Comparison of ENCODE assay signal across 8 mouse cellular contexts in the genomic region with DNA sequence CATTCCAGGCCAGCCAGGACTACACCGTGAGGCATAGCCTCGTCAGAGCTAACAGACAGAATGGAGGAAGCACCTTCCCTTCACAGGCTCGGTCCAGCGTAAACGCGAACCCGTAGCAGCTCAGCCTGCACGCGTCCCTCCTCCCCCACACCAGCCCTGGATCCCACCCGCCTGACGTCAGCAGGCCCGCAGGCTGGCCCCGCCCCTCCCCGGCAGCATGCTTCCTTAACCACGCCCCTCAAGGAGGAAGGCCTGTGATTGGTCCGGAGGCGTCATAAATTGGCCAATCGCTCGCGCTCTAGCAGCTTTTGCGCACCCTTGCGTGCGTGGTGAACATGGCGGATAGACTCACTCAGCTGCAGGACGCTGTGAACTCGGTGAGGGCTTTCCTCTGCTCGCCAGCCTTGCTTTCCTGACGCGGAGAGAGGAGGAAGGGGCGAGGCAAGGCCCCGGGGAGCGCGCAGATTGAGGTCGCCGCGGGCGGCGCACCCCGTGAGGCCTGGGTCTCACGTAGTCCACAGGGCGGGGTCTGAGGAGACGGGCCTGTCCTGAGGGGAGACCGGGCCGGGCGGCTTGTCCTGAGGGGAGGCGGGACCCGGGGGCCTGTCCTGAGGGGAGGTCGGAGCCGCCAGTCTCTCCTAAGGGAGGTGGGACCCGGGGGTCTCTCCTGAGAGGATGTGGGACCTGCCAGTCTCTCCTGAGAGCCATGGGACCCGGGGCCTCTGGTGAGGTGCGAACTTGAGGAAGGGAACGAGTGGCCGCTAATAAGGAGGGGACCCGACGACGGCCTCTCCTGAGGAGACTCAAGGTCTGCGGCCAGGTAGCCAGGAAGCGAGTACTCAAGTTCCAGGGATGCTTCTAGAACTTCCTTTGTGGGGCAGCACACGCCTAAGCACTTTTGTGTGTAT. TPM values are rescaled to one million over a fixed set of nuclear protein-coding genes. Genes with fewer than 3 reads are reported as not detected.
DNase-seq lines count a peak whose midpoint lies in the region; ATAC-seq and TF ChIP-seq lines count a peak whose summit lies in the region.

A gene (plus strand): TSS at position 272 of the 908 bp plus-strand sequence.
A gene (minus strand): TSS at position 549 of the 908 bp plus-strand sequence.

- H3K4me3 ChIP-seq in ES-Bruce4 (ENCODE audit: low read depth, low read length), result peak within 1 kb of the TSS; percentile 79
- H3K4me3 ChIP-seq in forebrain, embryonic 13.5 days, result peak within 1 kb of the TSS; percentile 82
- peak within 1 kb of the TSS; percentile 90 for H3K4me3 ChIP-seq in liver, postnatal 0 days (ENCODE audit: low read depth, low read length)
- peak within 1 kb of the TSS; percentile 69 for H3K4me3 ChIP-seq in neural tube, embryonic 14.5 days (ENCODE audit: low read depth, low read length)

- no peak for TF ChIP-seq CTCF in ES-Bruce4 (IDR thresholded peaks at IDR 0.05; ENCODE audit: low read depth, low read length)
- peak; percentile 60 for TF ChIP-seq CTCF in liver, postnatal 0 days (IDR thresholded peaks at IDR 0.05; ENCODE audit: low read depth)

- under 1% methylated on average over 59 of the region's 60 CpGs for WGBS in forebrain, embryonic 13.5 days
- WGBS in large intestine, adult 2 months, result under 1% methylated on average over 60 of the region's 60 CpGs
- under 1% methylated on average over 56 of the region's 60 CpGs for WGBS in liver, postnatal 0 days (ENCODE audit: insufficient replicate concordance)
- 1% methylated on average over 55 of the region's 60 CpGs for whole genome bisulfite sequencing in neural tube, embryonic 14.5 days

- ATAC-seq in cerebellum, adult (ENCODE audit: insufficient number of reproducible peaks, low FRiP score, low TSS enrichment), result peak; percentile 97
- peak; percentile 98 for ATAC-seq in forebrain, embryonic 13.5 days
- peak; percentile 95 for ATAC-seq in liver, postnatal 0 days
- ATAC-seq in neural tube, embryonic 14.5 days (ENCODE audit: low read depth), result peak; percentile 98

- peak; percentile 79; the same call in 1 of the 2 replicates for TF ChIP-seq EP300 in ES-Bruce4 (IDR thresholded peaks at IDR 0.05; ENCODE audit: insufficient read depth, low read depth, low read length)
- TF ChIP-seq EP300 in liver, postnatal 0 days (IDR thresholded peaks at IDR 0.05; ENCODE audit: low read depth), result no peak

- DNase-seq in heart, postnatal 10 days, result peak; percentile 99
- DNase-seq in large intestine, adult 2 months (ENCODE audit: low read depth, low spot score), result peak; percentile 94
- peak; percentile 98 for DNase-seq in liver, postnatal 0 days
- peak; percentile 99 for DNase-seq in testis, postnatal 10 days (ENCODE audit: low spot score)

- no peaks in the 10 kb centered on the region for H3K27me3 ChIP-seq in ES-Bruce4 (ENCODE audit: control insufficient read depth, insufficient read depth, low read length, poor library complexity, severe bottlenecking)
- H3K27me3 ChIP-seq in forebrain, embryonic 13.5 days, result no peaks in the 10 kb centered on the region
- no peaks in the 10 kb centered on the region for H3K27me3 ChIP-seq in liver, postnatal 0 days (ENCODE audit: insufficient read depth, low read length)
- H3K27me3 ChIP-seq in neural tube, embryonic 14.5 days (ENCODE audit: control insufficient read depth, insufficient read depth, low read length), result no peaks in the 10 kb centered on the region

- H3K4me2 ChIP-seq in forebrain, embryonic 13.5 days, result peak within 1 kb of the TSS; percentile 86
- H3K4me2 ChIP-seq in liver, postnatal 0 days (ENCODE audit: low read depth, low read length), result peak within 1 kb of the TSS; percentile 98
- H3K4me2 ChIP-seq in neural tube, embryonic 14.5 days (ENCODE audit: low read depth, low read length), result peak within 1 kb of the TSS; percentile 74

- H3K36me3 ChIP-seq in ES-Bruce4 (ENCODE audit: control insufficient read depth, insufficient read depth, low read length, poor library complexity, severe bottlenecking), result no peaks in the 10 kb centered on the region
- H3K36me3 ChIP-seq in forebrain, embryonic 13.5 days (ENCODE audit: poor library complexity, severe bottlenecking), result no peaks in the 10 kb centered on the region
- H3K36me3 ChIP-seq in liver, postnatal 0 days (replicated peaks; ENCODE audit: insufficient read depth, low read length), result no peaks in the 10 kb centered on the region
- H3K36me3 ChIP-seq in neural tube, embryonic 14.5 days (ENCODE audit: control insufficient read depth, insufficient read depth, low read length), result no peaks in the 10 kb centered on the region

- peak; percentile 99 for TF ChIP-seq POLR2A in ES-Bruce4 (IDR thresholded peaks at IDR 0.05; ENCODE audit: insufficient read depth, low read length)

- intact Hi-C loops in heart, postnatal 10 days (cut with DNase I), result loop anchor here (5.0 kb wide), 1 partner anchor 140 kb away; a partner anchor contains a TSS

- no peaks in the 10 kb centered on the region for H3K4me1 ChIP-seq in ES-Bruce4 (ENCODE audit: control insufficient read depth, insufficient read depth, low read length)
- peaks cover 10% of the 10 kb centered on the region for H3K4me1 ChIP-seq in forebrain, embryonic 13.5 days
- H3K4me1 ChIP-seq in liver, postnatal 0 days (ENCODE audit: insufficient read depth), result peaks cover 28% of the 10 kb centered on the region
- H3K4me1 ChIP-seq in neural tube, embryonic 14.5 days (ENCODE audit: control insufficient read depth, insufficient read depth, low read length), result peaks cover 8% of the 10 kb centered on the region; the same call in 1 of the 2 replicates

- no peaks in the 10 kb centered on the region for H3K9me3 ChIP-seq in ES-Bruce4 (replicated peaks; ENCODE audit: control insufficient read depth, insufficient read depth, low read length, poor library complexity, severe bottlenecking)
- no peaks in the 10 kb centered on the region for H3K9me3 ChIP-seq in forebrain, embryonic 13.5 days (replicated peaks)
- H3K9me3 ChIP-seq in liver, postnatal 0 days (ENCODE audit: low read length), result no peaks in the 10 kb centered on the region
- H3K9me3 ChIP-seq in neural tube, embryonic 14.5 days (ENCODE audit: control insufficient read depth, low read length), result no peaks in the 10 kb centered on the region

- H3K27ac ChIP-seq in ES-Bruce4 (ENCODE audit: insufficient read depth, low read length), result peak within 1 kb of the TSS; percentile 49
- H3K27ac ChIP-seq in forebrain, embryonic 13.5 days, result peak within 1 kb of the TSS; percentile 81
- H3K27ac ChIP-seq in liver, postnatal 0 days (ENCODE audit: low read depth), result peak within 1 kb of the TSS; percentile 94
- H3K27ac ChIP-seq in neural tube, embryonic 14.5 days (ENCODE audit: low read depth, low read length), result peak within 1 kb of the TSS; percentile 77

- H3K9ac ChIP-seq in ES-Bruce4 (ENCODE audit: low read depth, poor library complexity, severe bottlenecking), result peak within 1 kb of the TSS; percentile 62
- H3K9ac ChIP-seq in forebrain, embryonic 13.5 days, result peak within 1 kb of the TSS; percentile 86
- peak within 1 kb of the TSS; percentile 96 for H3K9ac ChIP-seq in liver, postnatal 0 days (replicated peaks)
- peak within 1 kb of the TSS; percentile 83 for H3K9ac ChIP-seq in neural tube, embryonic 14.5 days (replicated peaks; ENCODE audit: low read depth, low read length)

RNA-seq across cellular contexts. Expression of the first gene that starts in this region (rescaled TPM):
- 81.7 and 92.1 TPM in 2 replicates for polyA plus RNA-seq in ES-Bruce4 (2011; ENCODE audit: insufficient read depth, insufficient read length, low read depth, missing spikeins)
- polyA plus RNA-seq in forebrain, embryonic 13.5 days (2015; fragmentation: Nextera tagmentation; extraction: Ambion mirVana), result 134 and 136 TPM in 2 replicates
- 10 to 100 TPM; 53.8 to 59.7 TPM for total RNA-seq in heart, postnatal 10 days (2021)
- polyA plus RNA-seq in large intestine, adult 2 months (2012; rRNA removed), result 32.2 and 38.8 TPM in 2 replicates
- 52.2 and 53.8 TPM in 2 replicates for polyA plus RNA-seq in liver, postnatal 0 days (2015; fragmentation: Nextera tagmentation; extraction: Ambion mirVana)
- polyA plus RNA-seq in neural tube, embryonic 14.5 days (2014; fragmentation: Nextera tagmentation; extraction: Ambion mirVana), result 119 and 122 TPM in 2 replicates

RNA-seq across cellular contexts. Expression of the second gene that starts in this region (rescaled TPM):
- 39.1 and 46.1 TPM in 2 replicates for polyA plus RNA-seq in ES-Bruce4 (2011; ENCODE audit: insufficient read depth, insufficient read length, low read depth, missing spikeins)
- polyA plus RNA-seq in forebrain, embryonic 13.5 days (2015; fragmentation: Nextera tagmentation; extraction: Ambion mirVana), result 21.7 and 27.1 TPM in 2 replicates
- total RNA-seq in heart, postnatal 10 days (2021), result 10 to 100 TPM; 23.4 to 27.1 TPM
- 20.1 and 20.6 TPM in 2 replicates for polyA plus RNA-seq in large intestine, adult 2 months (2012; rRNA removed)
- polyA plus RNA-seq in liver, postnatal 0 days (2015; fragmentation: Nextera tagmentation; extraction: Ambion mirVana), result 19.7 and 21.2 TPM in 2 replicates
- polyA plus RNA-seq in neural tube, embryonic 14.5 days (2014; fragmentation: Nextera tagmentation; extraction: Ambion mirVana), result 31.8 and 35.5 TPM in 2 replicates

Comparison
In these comparisons a context has a peak if more than half of its experiments do, and no peak if none do; other contexts are left out.
1. Peak in every context shown above with its lines: DNase-seq, ATAC-seq, H3K4me3 ChIP-seq and H3K27ac ChIP-seq.